Mouse (Mus musculus): ENCODE measurements around the gene Gtf2f2.
A peak's percentile ranks its signal among the peaks of the same experiment; 100 is the strongest.

Gene Gtf2f2

GRCm38 (mm10) chr14:76010102-76011061, at the start of gene Gtf2f2:
Gtf2f2 (minus strand) TSS chr14:76010865.
- DNase-seq (ENCODE audit: low read depth, low spot score), result peak; percentile 91

DNA sequence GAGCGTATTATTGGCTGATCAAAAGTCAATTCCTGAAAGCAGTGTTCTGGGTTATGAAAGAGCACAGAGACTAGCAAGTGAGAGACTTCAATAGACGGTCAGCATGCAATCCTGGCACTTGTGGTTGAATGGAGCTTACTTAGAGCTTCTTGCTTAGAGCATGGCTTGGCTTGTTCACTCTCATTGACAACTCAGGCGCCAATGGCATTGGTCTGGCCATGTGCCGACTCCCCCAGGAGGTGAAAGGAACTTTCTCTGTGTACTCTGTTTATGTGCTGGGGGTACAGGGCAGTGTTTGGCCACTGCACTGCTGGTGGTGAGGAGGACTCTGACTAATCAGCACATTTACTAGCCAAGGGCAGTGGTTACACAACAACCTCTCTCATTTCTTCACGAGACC, 48.8 kb upstream of the Gtf2f2 start:
- DNase-seq (ENCODE audit: low read depth, low spot score), result no peak

DNA sequence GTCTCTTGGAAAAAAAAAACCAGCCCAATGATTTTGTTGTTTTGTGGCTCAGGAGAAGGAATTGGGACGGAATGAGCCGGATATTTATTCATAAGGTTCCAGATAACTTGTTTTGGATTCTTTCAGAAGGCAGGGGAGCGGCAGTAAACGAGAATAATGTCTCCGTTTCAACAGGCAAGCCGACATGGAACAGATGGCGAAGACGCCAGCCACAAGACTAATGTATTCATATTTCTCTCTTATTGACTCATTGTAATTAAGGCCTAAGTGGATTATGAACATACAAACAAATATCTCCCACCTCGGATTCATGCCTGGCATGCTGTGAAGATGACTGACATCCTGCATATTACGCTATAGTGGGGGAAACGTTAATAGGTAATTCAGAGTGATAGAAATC, 43.1 kb upstream of the Gtf2f2 start:
- DNase-seq (ENCODE audit: low read depth, low spot score), result no peak

GRCm38 (mm10) chr14:76051966-76052365, 41.3 kb upstream of the Gtf2f2 start:
- DNase-seq (ENCODE audit: low read depth, low spot score), result no peak

DNA sequence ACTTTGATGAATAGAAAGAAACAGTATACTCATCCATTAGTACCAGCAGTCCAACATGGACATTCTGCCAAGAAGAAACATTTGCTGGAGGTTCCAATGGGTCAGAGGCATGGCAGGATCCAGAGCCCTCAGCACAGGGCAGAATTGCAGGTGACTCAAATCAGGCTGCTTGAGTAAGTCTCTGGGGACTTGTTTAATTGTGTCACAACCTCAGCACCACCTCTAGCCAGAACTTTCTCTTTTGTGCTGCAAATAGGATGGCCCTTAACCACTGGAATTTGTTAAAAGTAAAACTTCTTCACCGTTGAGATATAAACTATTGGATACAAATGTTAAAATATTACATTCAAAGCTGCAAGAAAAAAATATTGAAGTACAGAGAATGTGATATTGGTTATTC, 35.1 kb upstream of the Gtf2f2 start:
- DNase-seq (ENCODE audit: low read depth, low spot score), result no peak

DNA sequence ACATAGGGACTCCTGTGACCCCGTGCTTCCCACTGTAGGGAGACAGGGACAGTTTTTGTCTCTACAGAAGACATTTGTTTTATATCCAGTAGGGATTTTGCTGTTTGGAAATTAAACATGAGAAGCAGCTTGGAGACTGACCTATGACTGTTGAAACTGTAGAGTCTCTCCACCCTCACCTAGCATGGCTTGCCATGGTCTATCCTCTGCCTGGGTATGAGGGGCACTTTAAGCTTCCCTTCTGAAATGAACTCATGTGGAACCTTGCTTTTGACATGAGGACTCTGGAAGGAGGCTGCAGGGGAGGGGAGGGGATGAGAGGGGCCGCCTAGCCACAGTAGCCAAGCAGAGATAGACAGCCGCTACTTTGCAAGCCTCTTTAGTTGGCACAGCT, 33.5 kb upstream of the Gtf2f2 start:
- DNase-seq (ENCODE audit: low read depth, low spot score), result no peak

GRCm38 (mm10) chr14:76043251-76044163, 32.8 kb upstream of the Gtf2f2 start:
- DNase-seq (ENCODE audit: low read depth, low spot score), result no peak

- no peak for DNase-seq (ENCODE audit: low read depth, low spot score)
Observed at GRCm38 (mm10) chr14:76033221-76033637, 22.6 kb upstream of the Gtf2f2 start.

- no peak for DNase-seq (ENCODE audit: low read depth, low spot score)
Observed at GRCm38 (mm10) chr14:76032671-76033136, 22.0 kb upstream of the Gtf2f2 start.

- DNase-seq (ENCODE audit: low read depth, low spot score), result peak; percentile 67
Observed at GRCm38 (mm10) chr14:76031117-76031842, 20.6 kb upstream of the Gtf2f2 start.

- DNase-seq (ENCODE audit: low read depth, low spot score), result no peak
Observed at GRCm38 (mm10) chr14:76024641-76025040, 14.0 kb upstream of the Gtf2f2 start.

- DNase-seq (ENCODE audit: low read depth, low spot score), result no peak
Observed at GRCm38 (mm10) chr14:76020927-76021719, 10.5 kb upstream of the Gtf2f2 start.

DNA sequence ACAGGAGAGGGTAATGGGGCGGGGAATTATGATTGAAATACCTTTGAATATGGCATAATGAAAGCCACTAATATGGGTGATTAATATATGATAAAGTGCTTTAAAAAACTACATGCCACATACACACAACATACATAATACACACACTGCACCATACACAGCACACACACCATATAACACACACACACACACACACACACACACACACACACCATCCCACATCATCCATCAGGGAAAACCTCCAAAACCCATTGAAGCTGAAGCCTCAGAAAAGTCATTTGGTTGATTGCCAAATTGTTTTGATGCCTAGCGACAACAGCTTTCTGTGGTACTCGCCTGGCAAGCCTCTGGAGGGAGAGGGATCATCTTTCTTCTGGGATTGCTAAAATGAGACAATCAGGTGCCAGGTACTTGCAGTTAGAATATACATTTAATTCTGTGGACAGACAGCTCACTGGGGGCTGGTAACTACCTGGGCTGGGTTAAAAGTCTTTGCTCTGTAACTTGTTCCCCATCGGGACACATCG, 9.7 kb upstream of the Gtf2f2 start:
- no peak for DNase-seq (ENCODE audit: low read depth, low spot score)

GRCm38 (mm10) chr14:76017785-76018490, 7.3 kb upstream of the Gtf2f2 start:
- no peak for DNase-seq (ENCODE audit: low read depth, low spot score)

- no peak for DNase-seq (ENCODE audit: low read depth, low spot score)
Observed at GRCm38 (mm10) chr14:76014331-76014730, 3.7 kb upstream of the Gtf2f2 start.

- DNase-seq (ENCODE audit: low read depth, low spot score), result no peak
Observed at GRCm38 (mm10) chr14:76011062-76011457, 395 bp upstream of the Gtf2f2 start.

DNA sequence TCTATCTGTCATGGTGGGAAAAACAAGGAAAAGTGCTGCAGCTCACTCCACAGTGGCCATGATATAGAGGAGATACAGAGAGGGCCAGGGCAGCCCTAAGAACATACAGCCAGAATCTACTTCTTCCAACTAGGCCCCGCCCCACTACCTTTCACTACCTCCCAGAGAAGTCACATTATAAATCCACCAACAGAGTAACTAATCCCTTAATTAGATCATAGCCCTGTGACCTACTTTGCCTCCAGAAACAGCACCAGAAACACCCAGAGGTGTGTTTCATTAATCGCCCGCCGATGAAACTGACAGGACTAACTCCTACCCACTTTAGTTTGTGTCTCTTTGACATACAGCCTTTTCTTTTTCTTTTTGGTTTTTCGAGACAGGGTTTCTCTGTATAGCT, 1.5 kb downstream of the Gtf2f2 start:
- peak; percentile 57 for DNase-seq (ENCODE audit: low read depth, low spot score)

GRCm38 (mm10) chr14:76008174-76008573, 2.5 kb downstream of the Gtf2f2 start:
- no peak for DNase-seq (ENCODE audit: low read depth, low spot score)

- peak; percentile 43 for DNase-seq (ENCODE audit: low read depth, low spot score)
Observed at GRCm38 (mm10) chr14:76005011-76005410, 5.7 kb downstream of the Gtf2f2 start.

- DNase-seq (ENCODE audit: low read depth, low spot score), result no peak
Observed at GRCm38 (mm10) chr14:76001781-76002180, 8.9 kb downstream of the Gtf2f2 start.

Measured in retina, postnatal 7 days (tissue).